Mouse (Mus musculus) lung, embryonic 14.5 days (tissue): ENCODE results near the gene Kcnip4. TPM values are rescaled to one million over a fixed set of nuclear protein-coding genes. Genes with fewer than 3 reads are reported as not detected.

ENCODE experiments used
- ATAC-seq: fragments of 200-750 bp; cut with Nextera tagmentation; 2 replicates; pipeline ENCODE4 v1.8.0; 2017; ENCODE audit warnings: mild to moderate bottlenecking, moderate TSS enrichment, moderate library complexity; ENCODE audit not compliant: insufficient read depth
- DNase-seq: peaks from one replicate; pipeline ENCODE4 v3.0.0-alpha.2; 2015
- H3K27ac ChIP-seq: fragments of 300-500 bp; sonication (generic); 2 replicates; pipeline ENCODE4 v1.5.1; 2014; ENCODE audit warnings: low read depth, mild to moderate bottlenecking, moderate library complexity
- H3K27me3 ChIP-seq: fragments of 300-500 bp; sonication (generic); 2 replicates; pipeline ENCODE4 v1.6.1; 2014; ENCODE audit warnings: low read length, control low read depth; ENCODE audit not compliant: insufficient read depth
- H3K36me3 ChIP-seq: fragments of 300-500 bp; sonication (generic); 2 replicates; pipeline ENCODE4 v1.6.1; 2014; ENCODE audit warnings: control low read depth; ENCODE audit not compliant: insufficient read depth
- H3K4me1 ChIP-seq: fragments of 300-500 bp; sonication (generic); 2 replicates; pipeline ENCODE4 v1.6.1; 2014; ENCODE audit warnings: antibody characterized with exemption, control low read depth; ENCODE audit not compliant: insufficient read depth
- H3K4me2 ChIP-seq: fragments of 300-500 bp; sonication (generic); 2 replicates; pipeline ENCODE4 v1.6.1; 2014; ENCODE audit warnings: mild to moderate bottlenecking
- H3K4me3 ChIP-seq: fragments of 300-500 bp; sonication (generic); 2 replicates; pipeline ENCODE4 v1.5.1; 2014; ENCODE audit warnings: low read depth, low read length
- H3K9ac ChIP-seq: fragments of 300-500 bp; sonication (generic); 2 replicates; pipeline ENCODE4 v1.6.1; 2014
- H3K9me3 ChIP-seq: fragments of 300-500 bp; sonication (generic); 2 replicates; pipeline ENCODE4 v1.6.1; 2016; ENCODE audit warnings: low read depth, low read length, control low read depth
- CTCF ChIP-seq: IDR thresholded peaks from 2 replicates; pipeline ENCODE4 v1.5.1; 2016; ENCODE audit warnings: antibody characterized with exemption, low read depth
- WGBS: fragments of 180-500 bp; shearing (Covaris S2); extraction: QIAGEN DNeasy Blood & Tissue Kit; methylation state at CpG from one replicate; pipeline ENCODE4 v1.1.7; 2014; 5-methylcytosine and 5-hydroxymethylcytosine counted together
- polyA plus RNA-seq: library from polyadenylated mRNA; unstranded; fragments of >200 nt; fragmentation: Nextera tagmentation; extraction: Ambion mirVana; gene quantifications from 2 replicates; pipeline ENCODE4 v1.2.1, GENCODE M21; 2014

Gene Kcnip4
- polyA plus RNA-seq, 1 experiment from 2014 or later = 0.68 TPM

- no peaks in the 10 kb centered on the region for H3K9me3 ChIP-seq
- H3K4me1 ChIP-seq = no peaks in the 10 kb centered on the region
- H3K4me3 ChIP-seq = no peak overlapping the region
- WGBS = 72% methylated on average over 3 of the region's 3 CpGs
- no peak for TF ChIP-seq CTCF
- H3K27ac ChIP-seq = no peak overlapping the region
- ATAC-seq (no peak), DNase-seq (no peak)
- no peaks in the 10 kb centered on the region for H3K27me3 ChIP-seq
- no peak overlapping the region for H3K4me2 ChIP-seq
- no peak overlapping the region for H3K9ac ChIP-seq
- H3K36me3 ChIP-seq = no peaks in the 10 kb centered on the region
Measured at GRCm38 (mm10) chr5:48503094-48503493, 1021.6 kb downstream of the Kcnip4 start.

- Histone ChIP-seq H3K36me3 (no peaks in the 10 kb centered on the region), H3K27me3 (no peaks in the 10 kb centered on the region), H3K9me3 (no peaks in the 10 kb centered on the region), H3K4me2 (no peak overlapping the region), H3K27ac (no peak overlapping the region), H3K9ac (no peak overlapping the region), H3K4me1 (no peaks in the 10 kb centered on the region), H3K4me3 (no peak overlapping the region)
- DNase-seq (no peak), ATAC-seq (no peak)
- no peak for TF ChIP-seq CTCF
Measured at GRCm38 (mm10) chr5:48502442-48502841, 1022.3 kb downstream of the Kcnip4 start.

- H3K36me3 ChIP-seq = no peaks in the 10 kb centered on the region
- no peak for DNase-seq
- no peaks in the 10 kb centered on the region for H3K27me3 ChIP-seq
- no peak overlapping the region for H3K4me2 ChIP-seq
- WGBS = 30% methylated on average over 5 of the region's 5 CpGs
- no peak for TF ChIP-seq CTCF
- H3K4me1 ChIP-seq = no peaks in the 10 kb centered on the region
- H3K27ac ChIP-seq = no peak overlapping the region
- no peaks in the 10 kb centered on the region for H3K9me3 ChIP-seq
- no peak overlapping the region for H3K4me3 ChIP-seq
- no peak for ATAC-seq
- H3K9ac ChIP-seq = no peak overlapping the region
Measured at GRCm38 (mm10) chr5:48500204-48500603, 1024.5 kb downstream of the Kcnip4 start.

- ATAC-seq (no peak), DNase-seq (no peak)
- Histone ChIP-seq H3K4me1 (no peaks in the 10 kb centered on the region), H3K36me3 (no peaks in the 10 kb centered on the region), H3K4me2 (no peak overlapping the region), H3K27ac (no peak overlapping the region), H3K4me3 (no peak overlapping the region), H3K9ac (no peak overlapping the region), H3K27me3 (no peaks in the 10 kb centered on the region), H3K9me3 (no peaks in the 10 kb centered on the region)
- 68% methylated on average over 3 of the region's 3 CpGs for WGBS
- TF ChIP-seq CTCF = no peak
Measured at GRCm38 (mm10) chr5:48490864-48491477, 1033.7 kb downstream of the Kcnip4 start.

- Histone ChIP-seq H3K27me3 (no peaks in the 10 kb centered on the region), H3K36me3 (no peaks in the 10 kb centered on the region), H3K4me2 (no peak overlapping the region), H3K9me3 (no peaks in the 10 kb centered on the region), H3K4me3 (no peak overlapping the region), H3K9ac (no peak overlapping the region), H3K4me1 (no peaks in the 10 kb centered on the region), H3K27ac (no peak overlapping the region)
- no peak for TF ChIP-seq CTCF
- DNase-seq (no peak), ATAC-seq (no peak)
- 51% methylated on average over 5 of the region's 5 CpGs for WGBS
Measured at GRCm38 (mm10) chr5:48489549-48490288, 1035.0 kb downstream of the Kcnip4 start.

- Histone ChIP-seq H3K9ac (no peak overlapping the region), H3K36me3 (no peaks in the 10 kb centered on the region), H3K9me3 (no peaks in the 10 kb centered on the region), H3K4me1 (no peaks in the 10 kb centered on the region), H3K4me3 (no peak overlapping the region), H3K27ac (no peak overlapping the region), H3K4me2 (no peak overlapping the region), H3K27me3 (no peaks in the 10 kb centered on the region)
- DNase-seq (no peak), ATAC-seq (no peak)
- WGBS = 69% methylated on average over 2 of the region's 2 CpGs
- no peak for TF ChIP-seq CTCF
Measured at GRCm38 (mm10) chr5:48483112-48483511, 1041.6 kb downstream of the Kcnip4 start.

- Histone ChIP-seq H3K4me2 (no peak overlapping the region), H3K9ac (no peak overlapping the region), H3K27ac (no peak overlapping the region), H3K9me3 (no peaks in the 10 kb centered on the region), H3K27me3 (no peaks in the 10 kb centered on the region), H3K36me3 (no peaks in the 10 kb centered on the region), H3K4me1 (no peaks in the 10 kb centered on the region), H3K4me3 (no peak overlapping the region)
- TF ChIP-seq CTCF = no peak
- no peak for DNase-seq
- ATAC-seq = no peak
- 59% methylated on average over 2 of the region's 2 CpGs for WGBS
Measured at GRCm38 (mm10) chr5:48460221-48460620, 1064.5 kb downstream of the Kcnip4 start.
